Mouse (Mus musculus) forebrain, postnatal 0 days (tissue): ENCODE data around the gene Pcif1. TPM values are rescaled to one million over a fixed set of nuclear protein-coding genes. Genes with fewer than 3 reads are reported as not detected.
"Not testable (repeated sequence)": the region's sequence is repeated elsewhere in the genome, so short reads cannot be mapped to it uniquely, and the experiment has no call there.

ENCODE experiments used
- ATAC-seq: fragments of 200-750 bp; cut with Nextera tagmentation; 2 replicates; pipeline ENCODE4 v1.8.0; 2017; ENCODE audit warnings: mild to moderate bottlenecking, moderate library complexity
- DNase-seq: peaks from one replicate; pipeline ENCODE4 v3.0.0-alpha.2; 2015
- H3K27ac ChIP-seq: fragments of 300-500 bp; sonication (generic); 2 replicates; pipeline ENCODE4 v1.5.1; 2014; ENCODE audit warnings: low read depth, mild to moderate bottlenecking, antibody characterized with exemption, low read length, moderate library complexity, mixed read lengths
- H3K27me3 ChIP-seq: fragments of 300-500 bp; sonication (generic); 2 replicates; pipeline ENCODE4 v1.6.1; 2014; ENCODE audit warnings: mild to moderate bottlenecking, low read length, mixed read lengths; ENCODE audit not compliant: insufficient read depth
- H3K36me3 ChIP-seq: fragments of 300-500 bp; sonication (generic); 2 replicates; pipeline ENCODE4 v1.6.1; 2014; ENCODE audit warnings: mild to moderate bottlenecking, moderate library complexity; ENCODE audit not compliant: insufficient read depth
- H3K4me1 ChIP-seq: fragments of 300-500 bp; sonication (generic); 2 replicates; pipeline ENCODE4 v1.6.1; 2014; ENCODE audit warnings: antibody characterized with exemption; ENCODE audit not compliant: insufficient read depth
- H3K4me2 ChIP-seq: fragments of 300-500 bp; sonication (generic); 2 replicates; pipeline ENCODE4 v1.6.1; 2014; ENCODE audit warnings: low read depth, mild to moderate bottlenecking, moderate library complexity
- H3K4me3 ChIP-seq: fragments of 300-500 bp; sonication (generic); 2 replicates; pipeline ENCODE4 v1.5.1; 2014; ENCODE audit warnings: low read depth, low read length, mixed read lengths
- H3K9ac ChIP-seq: fragments of 300-500 bp; sonication (generic); 2 replicates; pipeline ENCODE4 v1.6.1; 2014; ENCODE audit warnings: mild to moderate bottlenecking
- H3K9me3 ChIP-seq: fragments of 300-500 bp; sonication (generic); 2 replicates; pipeline ENCODE4 v1.6.1; 2016; ENCODE audit warnings: low read length
- CTCF ChIP-seq: sonication (generic); IDR thresholded peaks from 2 replicates; pipeline ENCODE4 v1.5.1; 2016; ENCODE audit warnings: antibody characterized with exemption, control low read depth, low read depth
- WGBS: fragments of 180-500 bp; shearing (Covaris S2); extraction: QIAGEN DNeasy Blood & Tissue Kit; methylation state at CpG from one replicate; pipeline ENCODE4 v1.1.7; 2014; 5-methylcytosine and 5-hydroxymethylcytosine counted together
- polyA plus RNA-seq: library from polyadenylated mRNA; unstranded; fragments of >200 nt; fragmentation: Nextera tagmentation; extraction: Ambion mirVana; gene quantifications from 2 replicates; pipeline ENCODE4 v1.2.1, GENCODE M21; 2015
- total RNA-seq: library from RNA; depleted of rRNA; stranded (reverse); fragments of >200 nt; gene quantifications from 2 replicates; pipeline ENCODE4 v1.2.3, GENCODE M21; 2014

Pcif1 gene
- total and polyA plus RNA-seq, 2 experiments from 2014 or later, result 82.2 to 104 TPM

DNA sequence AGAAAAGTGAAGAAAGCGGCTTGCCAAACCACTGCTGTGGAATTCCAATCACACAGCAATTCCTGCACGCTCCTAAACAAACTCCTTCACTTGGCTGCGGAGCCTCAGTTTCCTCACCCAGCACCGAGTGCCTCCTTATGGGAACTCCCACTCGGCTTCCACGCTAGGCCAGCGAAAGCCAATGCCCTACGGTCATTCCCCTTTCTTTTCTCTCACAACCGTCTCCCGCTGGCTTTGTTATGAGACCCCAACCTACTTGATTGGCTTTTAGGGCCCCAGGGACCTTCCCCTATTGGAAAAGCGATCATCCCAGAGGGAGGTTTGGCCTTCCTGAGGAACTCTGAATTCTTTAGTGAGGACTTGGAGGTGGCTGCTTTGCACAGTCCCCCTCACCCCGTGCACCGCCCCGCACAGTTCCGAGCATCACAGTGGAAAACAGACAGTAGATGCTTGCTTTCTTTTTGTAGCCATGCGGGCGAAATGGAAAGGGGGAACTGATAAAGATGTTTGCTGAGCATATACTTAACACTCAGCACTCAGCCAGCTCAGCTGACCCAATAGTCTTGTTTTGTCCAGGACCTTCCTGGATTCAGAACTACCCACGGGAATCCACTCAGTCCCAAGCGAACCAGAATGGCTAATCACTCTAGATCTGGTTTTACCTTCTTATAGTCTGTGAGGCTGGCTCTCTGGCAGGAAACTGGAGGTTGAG, 21.1 kb upstream of the Pcif1 start:
- no peak for TF ChIP-seq CTCF
- no peaks in the 10 kb centered on the region for H3K36me3 ChIP-seq
- H3K27me3 ChIP-seq, result peaks cover 21% of the 10 kb centered on the region
- peak overlapping the region; percentile 38 for H3K4me3 ChIP-seq
- ATAC-seq (no peak), DNase-seq (no peak)
- H3K4me2 ChIP-seq, result peak overlapping the region; percentile 81
- WGBS, result 3% methylated on average over 19 of the region's 19 CpGs
- no peak overlapping the region for H3K9ac ChIP-seq
- 0 out of 2 replicates have a peak, but pooled peaks cover 14% of the 10 kb centered on the region for H3K4me1 ChIP-seq
- no peak overlapping the region for H3K27ac ChIP-seq
- H3K9me3 ChIP-seq, result no peaks in the 10 kb centered on the region

DNA sequence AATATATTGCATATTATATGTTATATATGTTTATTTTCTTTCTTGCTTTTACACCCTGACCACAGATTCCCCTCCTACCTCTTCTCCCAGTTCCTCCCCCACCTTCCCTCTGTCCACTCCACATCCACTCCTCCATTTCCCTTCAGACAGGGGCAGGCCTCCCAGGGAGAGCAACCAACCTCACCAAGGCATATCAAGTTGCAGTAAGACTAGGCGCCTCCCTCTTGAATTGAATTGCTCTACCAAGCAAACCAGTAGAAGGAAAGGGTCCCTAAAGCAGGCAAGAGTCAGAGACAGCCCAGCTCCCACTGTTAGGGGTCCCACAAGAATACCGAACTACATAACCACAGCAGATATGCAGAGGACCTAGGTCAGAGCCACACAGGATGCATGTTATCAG, 19.9 kb upstream of the Pcif1 start:
- ATAC-seq, result no peak
- peaks cover 21% of the 10 kb centered on the region for H3K27me3 ChIP-seq
- H3K9me3 ChIP-seq, result no peaks in the 10 kb centered on the region
- H3K9ac ChIP-seq, result no peak overlapping the region
- no peak overlapping the region for H3K4me2 ChIP-seq
- H3K4me3 ChIP-seq, result no peak overlapping the region
- TF ChIP-seq CTCF, result no peak
- H3K27ac ChIP-seq, result no peak overlapping the region
- H3K4me1 ChIP-seq, result 0 out of 2 replicates have a peak, but pooled peaks cover 14% of the 10 kb centered on the region
- no peaks in the 10 kb centered on the region for H3K36me3 ChIP-seq
- WGBS, result 45% methylated on average over 2 of the region's 2 CpGs
- DNase-seq, result no peak

DNA sequence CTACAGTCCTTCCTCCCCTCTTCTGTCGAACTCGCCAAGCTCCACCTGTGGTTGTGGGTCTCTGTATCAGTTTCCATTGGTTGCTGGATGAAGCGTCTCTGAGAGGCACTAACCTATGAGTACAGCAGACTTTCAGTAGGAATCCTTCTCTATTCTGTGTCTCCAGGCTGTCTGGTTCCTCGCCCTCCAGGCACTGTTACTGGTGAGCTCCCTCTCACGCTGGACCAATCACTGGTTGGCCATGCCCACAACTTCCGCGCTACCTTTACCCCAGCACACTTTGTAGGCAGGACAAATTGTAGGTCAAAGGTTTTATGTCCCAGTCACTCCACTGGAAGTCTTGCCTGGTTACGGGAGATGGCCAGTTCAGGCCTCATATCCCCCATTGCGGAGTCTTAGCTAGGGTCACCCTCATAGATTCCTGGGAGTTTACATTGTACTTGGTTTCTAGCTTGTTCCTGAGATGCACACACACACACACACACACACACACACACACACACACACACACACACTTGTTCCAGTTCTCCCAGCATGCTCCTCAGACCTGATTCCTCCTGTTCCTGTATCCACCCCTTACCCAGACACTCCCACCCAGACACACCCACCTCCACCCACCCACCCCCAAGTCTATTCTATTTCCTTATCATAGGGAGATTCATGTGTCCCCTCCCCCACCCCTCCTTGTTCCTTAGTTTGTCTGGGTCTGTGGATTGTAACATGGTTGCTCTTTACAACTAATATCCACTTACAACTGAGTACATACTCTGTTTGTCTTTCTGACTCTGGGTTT, 19.3 kb upstream of the Pcif1 start:
- 0 out of 2 replicates have a peak, but pooled peaks cover 14% of the 10 kb centered on the region for H3K4me1 ChIP-seq
- ATAC-seq (no peak), DNase-seq (no peak)
- no peaks in the 10 kb centered on the region for H3K36me3 ChIP-seq
- H3K27ac ChIP-seq, result no peak overlapping the region
- TF ChIP-seq CTCF, result no peak
- WGBS, result 63% methylated on average over 9 of the region's 9 CpGs
- no peak overlapping the region for H3K4me2 ChIP-seq
- H3K4me3 ChIP-seq, result no peak overlapping the region
- H3K27me3 ChIP-seq, result peaks cover 21% of the 10 kb centered on the region
- H3K9me3 ChIP-seq, result no peaks in the 10 kb centered on the region
- no peak overlapping the region for H3K9ac ChIP-seq

DNA sequence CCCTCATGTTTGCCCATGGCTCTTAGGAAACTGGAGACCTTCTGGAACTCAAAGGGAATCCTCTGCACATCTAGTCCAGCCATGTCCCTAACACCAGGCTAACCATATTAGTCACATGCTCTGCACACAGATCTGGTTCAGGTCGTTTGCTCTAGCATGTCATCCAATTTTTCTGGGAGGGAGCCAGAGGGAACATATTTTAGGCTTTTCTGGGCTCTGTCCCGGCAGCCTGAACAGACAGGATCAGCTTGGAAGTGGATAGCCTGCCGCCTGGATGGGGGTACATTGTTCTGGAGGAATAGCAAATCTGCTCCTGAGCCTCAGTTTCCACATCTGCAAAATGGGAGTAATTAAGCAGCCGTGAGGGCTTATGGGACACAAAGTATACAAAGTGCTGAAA, 18.0 kb upstream of the Pcif1 start:
- Histone ChIP-seq H3K9ac (no peak overlapping the region), H3K36me3 (no peaks in the 10 kb centered on the region), H3K27ac (no peak overlapping the region), H3K4me1 (0 out of 2 replicates have a peak, but pooled peaks cover 14% of the 10 kb centered on the region), H3K4me2 (no peak overlapping the region), H3K9me3 (no peaks in the 10 kb centered on the region), H3K27me3 (peaks cover 21% of the 10 kb centered on the region), H3K4me3 (no peak overlapping the region)
- ATAC-seq, result no peak
- WGBS, result 64% methylated on average over 4 of the region's 4 CpGs
- no peak for DNase-seq
- no peak for TF ChIP-seq CTCF

DNA sequence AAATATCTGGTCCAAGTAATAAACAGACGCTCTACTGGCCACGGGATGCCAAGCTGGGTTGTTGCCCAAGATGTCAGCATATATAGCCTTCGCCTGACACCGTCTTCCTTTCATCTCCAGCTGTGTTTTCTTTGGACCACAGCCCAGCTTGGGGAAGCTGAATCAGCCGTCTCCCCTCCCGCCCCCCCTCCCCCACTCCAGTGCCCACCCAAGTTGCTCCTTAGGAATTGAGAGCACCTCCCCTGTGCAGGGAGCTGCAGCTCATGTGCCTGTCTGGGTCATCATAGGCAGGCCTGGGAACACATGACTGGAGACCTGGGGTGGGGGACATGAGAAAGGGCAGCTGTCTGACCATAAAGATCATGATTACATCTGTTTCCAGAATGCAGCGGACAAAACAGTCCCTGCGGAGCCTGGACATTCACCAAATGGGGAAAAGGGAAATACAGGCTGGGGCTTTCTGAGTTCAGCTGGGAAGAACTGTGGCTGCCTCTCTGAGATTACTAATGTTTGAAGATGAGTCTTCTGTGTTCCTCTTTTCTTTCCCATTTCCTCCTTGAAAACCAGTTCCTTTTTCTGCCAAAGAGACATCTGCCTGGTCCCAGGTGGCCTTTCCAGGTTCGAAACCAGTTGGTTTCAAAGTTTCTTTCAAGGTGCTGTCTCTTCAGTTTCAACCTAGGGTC, 16.8 kb upstream of the Pcif1 start:
- Histone ChIP-seq H3K4me3 (no peak overlapping the region), H3K9ac (no peak overlapping the region), H3K27me3 (peaks cover 15% of the 10 kb centered on the region), H3K27ac (0 out of 2 replicates have a peak overlapping the region, but pooled peaks have one; percentile 21), H3K4me2 (no peak overlapping the region), H3K9me3 (no peaks in the 10 kb centered on the region), H3K36me3 (no peaks in the 10 kb centered on the region), H3K4me1 (0 out of 2 replicates have a peak, but pooled peaks cover 5% of the 10 kb centered on the region)
- ATAC-seq (peak; percentile 32; the same call in 1 of the 2 replicates), DNase-seq (peak; percentile 59)
- WGBS, result 34% methylated on average over 9 of the region's 9 CpGs
- TF ChIP-seq CTCF, result no peak

DNA sequence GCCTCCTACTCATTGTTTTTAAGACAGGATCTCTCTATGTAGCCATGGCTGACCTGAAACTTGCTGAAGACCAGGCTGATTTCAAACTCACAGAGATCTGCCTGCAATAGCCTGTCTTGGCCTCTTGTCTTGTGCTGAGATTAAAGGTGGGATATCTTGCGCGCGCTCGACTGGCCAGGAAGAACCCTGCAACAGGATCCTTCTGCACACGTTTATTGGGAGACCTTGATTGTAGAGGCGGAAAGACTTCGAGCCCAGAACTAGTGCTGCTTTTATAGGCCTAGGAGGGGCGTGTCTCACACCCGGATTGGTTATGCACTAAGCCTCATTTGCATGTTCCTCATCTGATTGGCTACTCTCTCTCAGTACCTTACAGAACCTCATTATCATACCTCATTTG, 15.7 kb upstream of the Pcif1 start:
- DNase-seq, ATAC-seq, H3K27me3 ChIP-seq, H3K36me3 ChIP-seq, H3K9me3 ChIP-seq, H3K4me3 ChIP-seq, H3K9ac ChIP-seq, H3K4me1 ChIP-seq, H3K4me2 ChIP-seq, H3K27ac ChIP-seq: not testable (repeated sequence)
- 89% methylated on average over 7 of the region's 9 CpGs for WGBS
